Mouse (Mus musculus) embryonic fibroblast, embryonic 13.5 days (primary cell): ENCODE data around the gene St6galnac4.

ENCODE experiments used
- CTCF ChIP-seq: IDR thresholded peaks from 2 replicates; pipeline ENCODE4 v1.5.1; 2011; ENCODE audit warnings: mild to moderate bottlenecking, control low read depth, low read length, moderate library complexity, borderline replicate concordance; ENCODE audit not compliant: insufficient read depth
- POLR2A ChIP-seq: IDR thresholded peaks from 2 replicates; pipeline ENCODE4 v1.6.1; 2011; ENCODE audit warnings: low read depth, mild to moderate bottlenecking, control low read depth, low read length, moderate library complexity

- TF ChIP-seq CTCF (no peak), POLR2A (no peak; the same call in 1 of the 2 replicates)
Measured at GRCm38 (mm10) chr2:32646379-32647056, 59.6 kb downstream of the St6galnac4 start, which contains the start of gene Eng.
